Mouse (Mus musculus) embryonic facial prominence, embryonic 15.5 days (tissue): ENCODE results near the gene Cep152. TPM values are rescaled to one million over a fixed set of nuclear protein-coding genes. Genes with fewer than 3 reads are reported as not detected.

Experiments
- ATAC-seq: fragments of 200-750 bp; cut with Nextera tagmentation; 2 replicates; pipeline ENCODE4 v1.8.0; 2017; ENCODE audit warnings: low read depth, moderate TSS enrichment; ENCODE audit not compliant: insufficient number of reproducible peaks, low FRiP score, low TSS enrichment
- H3K27ac ChIP-seq: fragments of 300-500 bp; sonication (generic); replicated peaks from 2 replicates; pipeline ENCODE4 v1.5.1; 2015; ENCODE audit warnings: mild to moderate bottlenecking, inconsistent platforms
- H3K27me3 ChIP-seq: fragments of 300-500 bp; sonication (generic); 2 replicates; pipeline ENCODE4 v1.6.1; 2015; ENCODE audit warnings: inconsistent platforms
- H3K36me3 ChIP-seq: fragments of 300-500 bp; sonication (generic); 2 replicates; pipeline ENCODE4 v1.6.1; 2015; ENCODE audit warnings: mild to moderate bottlenecking, inconsistent platforms
- H3K4me1 ChIP-seq: fragments of 300-500 bp; sonication (generic); 2 replicates; pipeline ENCODE4 v1.6.1; 2015; ENCODE audit warnings: inconsistent platforms
- H3K4me2 ChIP-seq: fragments of 300-500 bp; sonication (generic); replicated peaks from 2 replicates; pipeline ENCODE4 v1.6.1; 2015; ENCODE audit warnings: mild to moderate bottlenecking, inconsistent platforms
- H3K4me3 ChIP-seq: fragments of 300-500 bp; sonication (generic); replicated peaks from 2 replicates; pipeline ENCODE4 v1.5.1; 2015; ENCODE audit warnings: mild to moderate bottlenecking, inconsistent platforms
- H3K9ac ChIP-seq: fragments of 300-500 bp; sonication (generic); 2 replicates; pipeline ENCODE4 v1.6.1; 2015; ENCODE audit warnings: inconsistent platforms
- H3K9me3 ChIP-seq: fragments of 300-500 bp; sonication (generic); replicated peaks from 2 replicates; pipeline ENCODE4 v1.6.1; 2016; ENCODE audit warnings: inconsistent platforms
- WGBS: fragments of 180-500 bp; shearing (Covaris S2); methylation state at CpG from one replicate; pipeline ENCODE4 v1.1.7; 2015; 5-methylcytosine and 5-hydroxymethylcytosine counted together
- polyA plus RNA-seq: library from polyadenylated mRNA; unstranded; fragments of >200 nt; fragmentation: Nextera tagmentation; extraction: Ambion mirVana; gene quantifications from 2 replicates; pipeline ENCODE4 v1.2.1, GENCODE M21; 2015

Gene Cep152
- polyA plus RNA-seq, 1 experiment from 2014 or later = 8.3 TPM

DNA sequence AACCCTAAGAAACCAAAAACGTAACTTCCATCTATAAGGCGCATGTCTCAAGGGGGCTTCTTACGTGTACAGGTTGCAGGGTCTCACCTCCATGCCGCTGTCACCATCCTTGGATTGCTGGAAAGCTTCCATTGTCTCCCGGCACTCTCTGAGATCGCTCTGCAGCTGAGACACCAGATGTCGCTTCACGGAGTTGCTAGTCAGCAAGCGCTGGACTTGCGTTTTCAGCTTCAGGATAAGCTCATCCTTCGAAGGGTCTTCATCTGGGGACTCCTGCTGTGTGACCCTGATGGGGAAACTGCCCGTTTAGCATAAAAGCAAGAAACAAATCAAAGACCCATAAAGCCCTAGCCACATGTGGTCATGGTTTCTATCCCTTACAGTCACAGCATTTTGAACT is 30.1 kb downstream of the Cep152 start:
- H3K4me2 ChIP-seq = no peak overlapping the region
- no peaks in the 10 kb centered on the region for H3K27me3 ChIP-seq
- no peak overlapping the region for H3K9ac ChIP-seq
- 84% methylated on average over 12 of the region's 12 CpGs for WGBS
- no peak overlapping the region for H3K4me3 ChIP-seq
- ATAC-seq = no peak
- peaks cover 30% of the 10 kb centered on the region for H3K36me3 ChIP-seq
- no peaks in the 10 kb centered on the region for H3K4me1 ChIP-seq
- no peaks in the 10 kb centered on the region for H3K9me3 ChIP-seq
- no peak overlapping the region for H3K27ac ChIP-seq

DNA sequence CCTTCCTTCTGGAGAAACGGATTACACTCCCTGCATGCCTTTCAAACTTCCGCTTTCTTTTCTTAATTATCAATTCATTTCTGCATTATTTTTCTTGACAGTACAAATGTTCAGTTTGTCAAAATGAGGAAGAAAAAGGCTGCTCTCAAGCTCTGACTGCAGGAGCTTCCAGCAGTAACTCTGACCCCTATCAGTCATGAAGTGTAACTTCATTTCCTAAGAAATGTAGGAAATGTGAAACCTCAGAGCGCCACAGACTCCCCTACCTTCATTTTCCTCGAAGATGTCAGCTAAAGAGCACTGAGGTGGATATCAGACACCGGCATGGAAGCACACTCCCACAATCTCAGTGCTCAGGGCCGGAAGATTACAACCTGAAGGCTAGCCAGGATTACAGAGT is 30.8 kb downstream of the Cep152 start:
- no peak for ATAC-seq
- H3K9ac ChIP-seq = no peak overlapping the region
- H3K4me1 ChIP-seq = no peaks in the 10 kb centered on the region
- no peak overlapping the region for H3K4me3 ChIP-seq
- no peak overlapping the region for H3K27ac ChIP-seq
- H3K4me2 ChIP-seq = no peak overlapping the region
- H3K27me3 ChIP-seq = no peaks in the 10 kb centered on the region
- 80% methylated on average over 6 of the region's 6 CpGs for WGBS
- no peaks in the 10 kb centered on the region for H3K9me3 ChIP-seq
- H3K36me3 ChIP-seq = peaks cover 30% of the 10 kb centered on the region

DNA sequence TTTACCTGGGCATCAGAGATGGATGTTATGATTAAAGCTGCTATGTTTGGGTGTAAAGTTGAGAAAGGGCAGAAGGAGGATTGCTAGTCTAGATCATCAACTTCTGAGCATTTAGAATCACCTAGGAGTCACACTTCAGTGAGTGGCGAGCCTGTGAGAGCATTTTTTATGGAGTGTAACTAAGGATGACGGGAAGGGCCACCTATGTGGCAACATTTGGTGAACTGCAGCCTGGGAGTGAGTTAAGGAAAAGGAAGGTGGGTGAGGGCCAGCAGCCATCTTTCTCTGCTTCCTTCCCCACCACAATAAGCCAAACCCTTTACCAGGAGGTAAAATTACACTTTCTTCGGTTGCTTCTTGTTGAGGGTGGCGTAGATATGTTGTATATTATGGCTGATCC is 33.0 kb downstream of the Cep152 start:
- Histone ChIP-seq H3K27me3 (no peaks in the 10 kb centered on the region), H3K4me2 (no peak overlapping the region), H3K27ac (no peak overlapping the region), H3K4me1 (no peaks in the 10 kb centered on the region), H3K4me3 (no peak overlapping the region), H3K36me3 (peaks cover 37% of the 10 kb centered on the region), H3K9me3 (no peaks in the 10 kb centered on the region), H3K9ac (no peak overlapping the region)
- ATAC-seq = no peak
- 91% methylated on average over 4 of the region's 4 CpGs for WGBS

DNA sequence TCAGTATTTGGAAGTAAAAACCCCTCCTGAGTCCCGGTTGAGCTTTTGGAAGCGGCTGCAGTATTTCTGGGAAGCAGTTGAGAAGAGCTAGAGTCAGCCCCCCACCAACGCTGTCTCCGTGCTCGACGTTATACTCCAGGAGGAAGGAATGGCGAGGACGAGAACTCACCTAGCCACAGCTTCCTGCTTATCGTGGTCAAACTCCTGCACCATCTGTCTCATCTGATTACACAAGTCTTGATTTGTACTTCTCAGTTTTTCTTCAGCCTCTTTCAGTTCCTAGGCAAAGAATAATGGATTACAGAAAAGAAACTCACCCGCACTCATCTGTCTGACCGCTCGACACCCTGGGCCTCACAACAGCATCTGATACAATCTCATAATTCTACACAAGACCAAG is 35.6 kb downstream of the Cep152 start:
- H3K4me1 ChIP-seq = no peaks in the 10 kb centered on the region
- H3K4me3 ChIP-seq = no peak overlapping the region
- no peaks in the 10 kb centered on the region for H3K27me3 ChIP-seq
- H3K4me2 ChIP-seq = no peak overlapping the region
- no peaks in the 10 kb centered on the region for H3K9me3 ChIP-seq
- H3K27ac ChIP-seq = no peak overlapping the region
- H3K9ac ChIP-seq = no peak overlapping the region
- no peak for ATAC-seq
- 89% methylated on average over 12 of the region's 12 CpGs for WGBS
- peaks cover 36% of the 10 kb centered on the region for H3K36me3 ChIP-seq

- H3K27me3 ChIP-seq = no peaks in the 10 kb centered on the region
- 85% methylated on average over 5 of the region's 5 CpGs for WGBS
- ATAC-seq = no peak
- H3K4me2 ChIP-seq = no peak overlapping the region
- no peaks in the 10 kb centered on the region for H3K9me3 ChIP-seq
- H3K36me3 ChIP-seq = peaks cover 56% of the 10 kb centered on the region
- no peaks in the 10 kb centered on the region for H3K4me1 ChIP-seq
- no peak overlapping the region for H3K27ac ChIP-seq
- no peak overlapping the region for H3K4me3 ChIP-seq
- H3K9ac ChIP-seq = no peak overlapping the region
Measured at GRCm38 (mm10) chr2:125581081-125581480, 43.8 kb downstream of the Cep152 start.

GRCm38 (mm10) chr2:125577670-125578069 is 47.2 kb downstream of the Cep152 start:
- Histone ChIP-seq H3K4me3 (no peak overlapping the region), H3K9me3 (no peaks in the 10 kb centered on the region), H3K4me1 (no peaks in the 10 kb centered on the region), H3K9ac (no peak overlapping the region), H3K27me3 (no peaks in the 10 kb centered on the region), H3K27ac (no peak overlapping the region), H3K4me2 (no peak overlapping the region), H3K36me3 (peaks cover 62% of the 10 kb centered on the region)
- ATAC-seq = no peak
- 67% methylated on average over 4 of the region's 4 CpGs for WGBS

- Histone ChIP-seq H3K4me3 (no peak overlapping the region), H3K27ac (no peak overlapping the region), H3K27me3 (no peaks in the 10 kb centered on the region), H3K9ac (no peak overlapping the region), H3K36me3 (peaks cover 55% of the 10 kb centered on the region), H3K9me3 (no peaks in the 10 kb centered on the region), H3K4me2 (no peak overlapping the region), H3K4me1 (no peaks in the 10 kb centered on the region)
- WGBS = 88% methylated on average over 8 of the region's 8 CpGs
- ATAC-seq = no peak
Measured at GRCm38 (mm10) chr2:125576498-125576897, 48.4 kb downstream of the Cep152 start.

- Histone ChIP-seq H3K4me2 (no peak overlapping the region), H3K27me3 (no peaks in the 10 kb centered on the region), H3K36me3 (peaks cover 56% of the 10 kb centered on the region), H3K9me3 (no peaks in the 10 kb centered on the region), H3K4me1 (no peaks in the 10 kb centered on the region), H3K27ac (no peak overlapping the region), H3K4me3 (no peak overlapping the region), H3K9ac (no peak overlapping the region)
- no peak for ATAC-seq
- 84% methylated on average over 3 of the region's 3 CpGs for WGBS
Measured at GRCm38 (mm10) chr2:125575766-125576165, 49.1 kb downstream of the Cep152 start.

DNA sequence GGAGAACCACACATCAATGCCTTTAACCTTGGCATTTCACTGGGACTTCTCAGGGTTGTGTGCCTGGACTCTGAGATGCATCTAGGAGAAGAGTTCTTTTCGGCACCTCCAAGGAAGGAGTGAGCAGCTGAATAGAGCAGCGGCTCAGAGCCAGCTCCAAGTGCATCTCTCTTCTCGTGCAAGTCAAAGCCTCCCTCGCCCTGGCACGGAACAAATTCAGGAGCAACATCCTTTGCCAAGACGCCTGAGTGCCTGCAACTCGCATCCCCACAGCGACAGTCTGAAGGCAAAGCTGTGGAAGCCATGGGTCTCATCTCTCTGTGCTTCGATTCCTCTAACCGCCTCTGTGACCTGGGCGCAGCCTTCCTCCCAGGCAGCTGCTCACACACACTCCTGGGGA is 61.0 kb downstream of the Cep152 start:
- H3K27me3 ChIP-seq = no peaks in the 10 kb centered on the region
- H3K4me1 ChIP-seq = peaks cover 8% of the 10 kb centered on the region
- 92% methylated on average over 11 of the region's 11 CpGs for WGBS
- no peak overlapping the region for H3K4me3 ChIP-seq
- no peak overlapping the region for H3K27ac ChIP-seq
- no peaks in the 10 kb centered on the region for H3K9me3 ChIP-seq
- no peak overlapping the region for H3K4me2 ChIP-seq
- H3K9ac ChIP-seq = no peak overlapping the region
- H3K36me3 ChIP-seq = peaks cover 28% of the 10 kb centered on the region; the same call in 1 of the 2 replicates
- ATAC-seq = no peak

GRCm38 (mm10) chr2:125562407-125562806 is 62.5 kb downstream of the Cep152 start:
- no peak overlapping the region for H3K4me3 ChIP-seq

GRCm38 (mm10) chr2:125560037-125560436 is 64.9 kb downstream of the Cep152 start:
- peaks cover 11% of the 10 kb centered on the region for H3K4me1 ChIP-seq
- peaks cover 12% of the 10 kb centered on the region; the same call in 1 of the 2 replicates for H3K36me3 ChIP-seq
- no peak overlapping the region for H3K27ac ChIP-seq
- H3K9ac ChIP-seq = no peak overlapping the region
- no peak overlapping the region for H3K4me3 ChIP-seq
- no peak overlapping the region for H3K4me2 ChIP-seq
- WGBS = 85% methylated on average over 6 of the region's 6 CpGs
- ATAC-seq = no peak
- no peaks in the 10 kb centered on the region for H3K27me3 ChIP-seq
- H3K9me3 ChIP-seq = 0 out of 2 replicates have a peak, but pooled peaks cover 4% of the 10 kb centered on the region

More at GRCm38 (mm10) chr2:125562407-125562806, 62.5 kb downstream of the Cep152 start:
- Histone ChIP-seq H3K27me3 (no peaks in the 10 kb centered on the region), H3K9me3 (no peaks in the 10 kb centered on the region), H3K4me1 (peaks cover 11% of the 10 kb centered on the region), H3K9ac (no peak overlapping the region), H3K27ac (no peak overlapping the region), H3K36me3 (peaks cover 28% of the 10 kb centered on the region; the same call in 1 of the 2 replicates), H3K4me2 (no peak overlapping the region)
- no peak for ATAC-seq
- WGBS = 93% methylated on average over 8 of the region's 8 CpGs
